Mouse (Mus musculus): ENCODE measurements around the gene Tbk1.

Gene Tbk1

DNA sequence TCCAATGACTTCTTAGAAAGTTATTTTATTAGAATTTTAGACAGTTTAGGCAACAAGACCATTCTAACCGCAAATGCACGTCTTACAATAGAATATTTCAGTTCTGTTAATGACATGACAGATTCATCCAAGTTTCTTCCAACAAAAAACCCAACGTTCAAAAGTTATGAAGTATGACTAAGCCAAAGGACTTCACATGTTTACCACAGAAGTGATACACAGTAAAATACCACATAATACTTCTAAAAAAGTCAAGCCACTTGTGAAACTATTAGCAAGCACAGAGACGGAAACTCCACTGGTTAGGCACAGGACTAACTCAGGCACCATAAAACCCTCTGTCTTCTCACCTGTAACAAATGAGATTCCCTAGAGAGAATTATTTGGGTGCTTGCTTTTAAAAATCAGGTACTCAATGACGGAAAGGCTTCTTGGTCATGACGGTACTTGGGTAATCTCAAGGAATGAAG is 819 bp upstream of the Tbk1 start:
- DNase-seq (ENCODE audit: low read depth, low spot score) = no peak

DNA sequence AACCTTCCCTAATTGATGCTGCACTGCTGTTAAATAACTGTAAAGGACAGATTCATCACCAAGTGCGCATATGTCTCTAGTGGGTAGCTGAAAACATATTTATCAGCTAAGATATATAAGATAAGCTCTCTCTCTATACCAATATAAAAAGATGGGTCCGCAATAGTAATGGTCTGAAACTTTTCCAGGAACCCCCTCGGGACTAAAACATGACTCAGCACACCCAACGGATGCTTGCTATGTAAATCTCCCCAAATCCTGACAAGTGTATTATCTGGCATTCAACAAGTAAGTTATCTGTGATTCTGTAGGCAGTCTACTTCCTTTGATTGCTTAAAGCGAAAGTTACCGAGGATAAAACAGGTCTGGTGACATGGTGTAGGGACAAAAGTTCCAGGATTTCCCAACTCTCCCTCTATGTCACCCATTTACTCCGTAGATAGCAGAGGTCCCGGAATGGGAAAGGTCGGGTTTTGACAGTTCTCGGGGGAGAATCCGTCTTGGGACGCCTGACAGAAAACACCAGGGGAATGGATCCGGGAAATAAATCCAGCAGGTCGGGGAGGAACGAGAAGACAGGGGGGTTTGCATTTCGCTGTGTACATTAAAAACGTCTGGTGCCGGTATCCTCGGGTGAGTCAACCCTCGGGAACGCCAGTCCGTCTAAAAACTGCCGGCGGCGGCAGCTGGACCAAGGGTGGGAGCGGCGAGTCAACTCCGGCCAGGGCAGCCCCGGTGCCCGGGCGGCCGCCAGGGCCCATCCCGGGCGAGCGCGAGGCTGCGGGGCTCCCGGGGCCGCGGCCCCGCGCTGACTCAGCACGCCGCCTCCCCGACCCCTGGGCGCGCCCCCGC is 570 bp downstream of the Tbk1 start:
- DNase-seq (ENCODE audit: low read depth, low spot score) = no peak

DNA sequence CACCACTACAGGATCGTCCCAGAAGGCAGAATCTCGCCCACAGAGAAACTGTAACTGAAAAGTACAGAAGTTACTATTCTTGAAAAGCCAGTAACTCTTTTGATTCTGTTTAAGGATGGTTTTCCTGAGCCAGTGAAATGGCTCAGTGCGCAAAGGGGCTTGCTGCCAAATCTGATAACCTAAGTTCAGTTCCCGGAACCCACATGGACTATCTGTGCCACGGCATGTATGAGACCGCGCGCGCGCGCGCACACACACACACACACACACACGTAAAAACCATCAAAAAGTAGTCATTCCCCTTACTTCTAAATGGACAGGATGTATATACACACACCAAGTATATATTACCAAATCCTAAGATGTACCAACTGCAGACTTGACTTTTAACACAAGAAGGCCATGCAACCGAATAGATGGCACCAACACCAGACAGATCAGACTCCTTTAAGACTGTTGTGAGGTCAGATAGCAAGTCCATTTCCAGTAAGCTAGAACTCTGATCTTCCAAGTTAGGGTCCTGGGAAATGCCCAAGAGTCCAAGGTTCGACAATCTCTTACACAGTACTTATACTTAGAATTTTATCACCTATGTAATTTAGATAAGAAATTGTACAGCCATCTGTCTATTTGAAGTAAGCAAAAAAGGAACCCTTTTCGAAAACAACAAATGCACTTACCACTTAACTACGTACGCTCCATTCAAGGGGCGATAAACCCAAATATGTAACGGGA is 1.4 kb downstream of the Tbk1 start:
- DNase-seq (ENCODE audit: low read depth, low spot score) = no peak

DNA sequence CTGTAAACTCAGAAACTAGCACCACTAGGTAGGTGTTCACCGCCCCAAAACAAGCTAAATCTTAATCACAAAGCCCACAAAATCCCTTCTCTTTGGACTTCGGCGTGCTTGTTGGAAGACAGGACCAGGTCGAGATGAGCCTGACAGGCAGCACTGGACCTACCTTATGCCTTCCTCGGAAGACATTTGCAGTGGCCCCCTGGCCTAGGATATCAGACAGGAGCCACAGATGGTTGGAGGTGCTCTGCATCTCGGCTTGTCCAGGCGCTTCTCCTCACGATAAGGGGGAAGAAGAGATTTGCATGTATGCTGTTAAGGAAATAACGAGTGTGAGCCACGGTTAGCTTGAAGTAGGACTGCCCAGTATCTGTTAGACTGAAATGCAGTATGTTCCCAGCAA is 2.6 kb downstream of the Tbk1 start:
- no peak for DNase-seq (ENCODE audit: low read depth, low spot score)

DNA sequence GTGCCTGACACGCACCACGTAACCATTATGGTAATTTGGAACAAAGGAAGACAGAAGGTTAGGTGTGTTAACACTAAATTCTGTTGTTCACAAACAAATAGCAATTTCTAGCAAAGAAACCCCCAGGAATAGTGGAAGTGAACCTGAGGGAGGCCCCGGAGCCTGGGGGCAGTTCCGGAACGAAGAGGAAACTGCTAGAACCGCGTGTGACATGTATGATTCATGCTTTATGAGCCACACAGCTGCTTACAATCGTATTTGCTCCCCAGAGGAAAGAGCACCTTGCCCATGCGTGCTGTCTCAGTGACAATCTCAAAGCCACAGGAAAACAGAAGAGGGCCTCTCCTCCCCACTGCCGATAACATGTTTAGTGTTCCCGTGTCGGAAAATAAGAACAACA is 3.6 kb downstream of the Tbk1 start:
- DNase-seq (ENCODE audit: low read depth, low spot score) = no peak

DNA sequence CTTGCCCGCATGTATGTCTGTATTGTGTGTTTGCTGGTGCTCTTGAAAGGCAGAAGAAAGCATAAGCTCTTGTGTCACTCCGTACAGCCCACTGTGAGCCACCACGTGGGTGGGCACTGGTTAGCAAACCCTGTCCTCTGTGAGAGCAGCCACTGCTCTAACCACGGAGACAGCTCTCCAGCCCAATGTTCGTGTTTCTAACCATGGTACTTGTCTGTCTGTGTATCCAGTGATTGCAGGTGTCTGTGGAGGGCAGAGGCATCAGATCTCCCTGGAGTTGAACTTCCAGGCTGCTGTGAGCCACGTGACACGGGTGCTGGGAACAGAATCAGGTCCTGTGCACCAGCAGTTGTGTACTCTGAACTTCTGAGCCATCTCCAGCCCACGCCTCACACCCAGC is 4.3 kb downstream of the Tbk1 start:
- DNase-seq (ENCODE audit: low read depth, low spot score) = no peak

DNA sequence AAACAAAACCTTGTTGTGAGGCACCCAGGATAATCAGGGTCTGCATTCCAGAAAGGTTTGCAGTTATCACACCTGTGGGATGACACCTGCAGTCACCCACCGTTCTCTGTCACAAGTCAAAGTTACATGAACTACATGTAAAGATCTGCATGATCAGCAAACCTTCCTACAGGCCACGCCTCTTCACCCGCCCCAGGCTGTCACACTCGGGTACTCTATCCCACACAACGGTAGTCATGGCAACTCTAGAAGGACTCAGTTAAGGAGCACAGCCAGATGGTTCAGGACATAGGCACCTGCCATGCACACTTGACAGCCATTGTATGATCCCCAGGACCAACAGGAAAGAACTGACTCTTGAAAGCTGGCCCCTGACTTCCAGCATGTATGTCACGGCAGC is 5.2 kb downstream of the Tbk1 start:
- DNase-seq (ENCODE audit: low read depth, low spot score) = no peak

DNA sequence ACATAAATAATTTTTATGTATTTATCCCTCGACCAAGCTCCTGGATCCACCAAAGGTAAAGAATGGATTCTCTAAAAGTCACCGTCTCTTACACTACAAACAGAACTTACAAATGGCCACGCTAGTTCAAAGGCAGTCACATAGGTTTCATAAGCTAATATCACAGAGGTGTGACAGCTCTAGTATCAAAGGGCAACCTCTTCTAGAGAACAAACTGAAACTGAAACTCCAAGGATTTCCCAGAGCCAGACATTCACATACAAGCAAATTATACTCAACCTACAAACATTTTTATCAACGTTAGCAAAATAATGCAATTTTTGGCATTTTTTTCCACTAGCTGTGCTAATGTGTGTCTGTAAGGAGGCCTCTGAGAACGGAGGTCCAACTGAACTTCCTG is 6.2 kb downstream of the Tbk1 start:
- DNase-seq (ENCODE audit: low read depth, low spot score) = no peak

DNA sequence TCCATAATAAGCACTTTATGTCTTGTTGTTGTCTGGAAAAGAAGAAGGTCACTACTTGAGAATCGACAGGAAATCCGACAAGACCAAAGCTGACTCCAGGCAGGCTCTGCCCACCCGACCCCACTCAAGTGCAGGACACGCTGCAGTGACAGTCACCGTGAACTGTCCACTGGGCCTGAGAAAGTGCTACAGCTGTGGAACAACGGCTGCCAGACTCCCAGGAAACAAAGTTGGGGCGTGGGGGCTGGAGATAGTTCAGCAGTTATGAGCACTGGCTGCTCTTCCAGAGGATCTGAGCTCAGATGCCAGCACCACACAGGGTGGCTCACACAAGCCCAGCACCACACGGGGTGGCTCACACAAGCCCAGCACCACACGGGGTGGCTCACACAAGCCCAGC is 10.2 kb downstream of the Tbk1 start:
- no peak for DNase-seq (ENCODE audit: low read depth, low spot score)

DNA sequence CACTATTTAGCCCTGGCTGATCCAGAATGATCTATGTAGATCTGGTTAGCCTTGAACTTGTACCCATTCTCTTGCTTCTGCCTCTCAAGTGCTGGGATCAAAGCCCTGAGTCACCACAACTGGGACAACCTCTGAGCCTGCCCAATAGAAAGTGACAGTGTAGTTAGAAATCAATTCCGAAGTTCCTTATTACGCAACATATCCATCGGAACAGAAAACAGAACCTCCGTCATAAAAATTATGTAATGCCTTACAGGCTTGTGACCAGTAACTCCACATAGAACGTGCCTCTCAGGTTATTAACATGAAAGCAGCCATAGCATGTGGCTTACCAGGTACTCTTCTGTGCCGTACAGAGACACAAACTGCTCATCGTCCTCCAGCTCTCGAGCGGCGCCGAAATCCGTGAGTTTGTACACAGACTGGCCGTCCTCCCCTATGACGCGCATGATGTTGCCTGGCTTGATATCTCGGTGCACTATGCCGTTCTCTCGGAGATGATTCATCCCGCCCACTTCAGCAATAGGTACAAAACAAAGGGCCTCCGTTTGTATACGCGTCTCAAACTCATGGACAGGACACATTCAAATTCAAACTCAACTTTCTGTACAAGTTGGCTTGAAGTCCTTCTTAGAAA is 15.0 kb downstream of the Tbk1 start:
- no peak for DNase-seq (ENCODE audit: low read depth, low spot score)

DNA sequence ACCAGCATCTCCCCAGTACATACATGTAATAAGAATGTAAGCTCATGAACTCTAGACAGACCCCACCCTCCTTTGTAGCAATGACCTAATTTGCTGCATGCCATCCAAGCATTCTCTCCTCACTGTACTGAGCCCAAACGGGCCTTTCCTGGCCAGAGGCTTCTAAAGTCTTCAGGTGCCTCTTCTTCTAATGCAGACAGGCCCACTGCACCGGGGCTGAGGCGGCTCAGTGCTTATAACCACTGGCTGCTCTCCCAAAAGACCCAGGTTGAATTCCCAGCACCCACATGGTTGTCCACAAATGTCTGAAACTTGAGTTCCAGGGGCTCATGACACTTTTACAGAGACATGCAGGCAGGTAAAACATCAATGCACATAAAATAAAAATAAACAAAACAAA is 15.6 kb downstream of the Tbk1 start:
- DNase-seq (ENCODE audit: low read depth, low spot score) = no peak

DNA sequence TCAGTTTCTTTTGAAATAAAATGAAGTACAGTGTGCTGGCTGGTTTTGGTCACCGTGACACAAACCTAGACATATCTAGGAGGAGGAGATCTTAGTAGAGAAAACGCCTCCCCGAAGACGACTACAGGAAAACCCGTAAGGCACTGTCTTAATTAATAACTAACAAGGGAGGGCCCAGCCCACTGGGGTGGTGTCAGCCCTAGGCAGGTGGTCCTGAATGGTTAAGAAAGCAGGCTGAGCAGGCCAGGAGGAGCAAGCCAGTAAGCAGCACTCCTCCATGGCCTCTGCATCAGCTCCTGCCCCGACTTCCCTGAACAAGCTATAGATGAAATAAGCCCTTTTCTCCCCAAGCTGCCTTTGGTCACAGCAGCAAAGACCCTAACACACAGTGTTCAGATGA is 16.8 kb downstream of the Tbk1 start:
- DNase-seq (ENCODE audit: low read depth, low spot score) = no peak

DNA sequence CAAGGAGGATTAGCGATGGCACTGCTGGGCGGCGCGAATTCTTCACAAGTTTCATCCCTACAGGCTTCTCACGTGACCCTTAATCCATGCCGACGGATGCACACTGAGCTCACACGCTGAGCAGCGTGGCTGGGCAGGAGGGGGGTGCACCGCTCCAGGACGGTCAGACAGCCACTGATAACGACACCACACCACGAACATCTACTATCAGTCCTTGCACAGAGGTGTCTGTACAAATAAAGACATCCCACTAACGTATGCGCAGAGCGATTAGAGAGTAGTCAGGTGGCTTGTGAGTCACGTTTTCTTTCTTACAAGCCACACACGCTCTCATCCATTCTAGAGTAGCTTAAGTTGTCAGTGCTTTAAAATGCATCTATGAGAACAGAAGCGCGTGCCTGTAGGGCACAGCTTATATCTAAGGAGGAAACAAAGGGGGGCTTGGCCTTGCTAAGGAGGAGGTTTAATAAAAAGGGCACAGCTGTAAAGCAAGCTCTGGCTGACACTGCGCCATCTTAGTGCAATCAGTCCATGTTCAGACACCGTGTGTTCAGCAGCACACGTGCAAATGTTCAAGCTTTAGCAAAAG is 17.5 kb downstream of the Tbk1 start:
- DNase-seq (ENCODE audit: low read depth, low spot score) = peak; percentile 24

DNA sequence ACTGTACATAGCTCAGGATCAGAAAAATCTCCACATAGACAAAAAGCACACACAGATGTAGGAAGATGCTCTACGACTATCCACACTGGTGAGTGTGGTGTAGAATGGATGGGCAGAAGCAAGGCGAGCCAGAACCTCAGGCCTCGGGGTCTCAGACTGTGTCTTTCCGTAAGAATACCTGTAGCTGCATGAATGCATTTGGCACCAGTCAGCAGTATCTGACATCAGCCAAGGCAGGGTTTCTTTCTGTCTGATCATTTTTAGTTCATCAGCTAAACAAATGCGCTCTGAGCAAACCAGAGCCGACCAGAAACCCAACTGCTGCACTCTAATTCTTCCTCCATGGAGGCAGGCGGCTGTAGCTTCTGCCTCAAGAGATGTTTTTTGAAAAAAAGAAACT is 18.1 kb downstream of the Tbk1 start:
- DNase-seq (ENCODE audit: low read depth, low spot score) = no peak

DNA sequence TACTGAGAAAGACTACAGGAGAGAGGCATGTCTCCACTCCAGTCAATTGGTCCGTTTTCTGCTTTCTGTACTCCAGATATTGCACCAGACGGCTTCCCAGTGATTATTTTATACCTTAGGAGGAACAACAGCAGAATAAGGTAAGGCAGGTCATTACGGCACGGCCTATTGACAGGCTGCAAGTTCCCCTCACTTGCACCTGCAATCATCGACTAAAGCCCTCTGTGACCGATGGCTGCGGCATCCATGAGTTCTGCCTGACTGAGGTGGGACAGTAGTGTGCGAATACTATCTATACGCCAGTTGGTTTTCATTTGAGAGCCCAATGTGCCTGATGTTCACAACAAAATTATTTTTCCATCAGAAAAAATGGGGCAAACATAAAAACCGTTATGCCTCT is 18.6 kb downstream of the Tbk1 start:
- no peak for DNase-seq (ENCODE audit: low read depth, low spot score)

DNA sequence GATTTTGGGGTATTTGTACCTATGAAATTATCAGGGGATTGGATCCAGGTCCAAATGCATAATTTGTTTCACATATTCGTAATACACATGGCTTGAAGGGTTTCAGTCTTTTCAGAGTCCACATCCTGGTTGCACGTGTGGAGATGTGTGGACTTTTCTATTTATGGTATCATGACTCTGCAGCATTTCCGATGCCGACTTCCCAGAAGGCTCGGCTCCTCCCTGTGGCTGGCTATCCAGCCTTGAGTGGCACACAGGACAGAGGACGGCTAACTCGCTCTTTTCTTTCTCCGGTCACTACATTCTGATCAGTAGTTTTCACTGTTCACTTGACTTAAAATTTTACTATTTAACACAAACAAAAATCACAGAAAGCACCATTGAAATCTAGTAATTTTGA is 22.1 kb downstream of the Tbk1 start:
- DNase-seq (ENCODE audit: low read depth, low spot score) = no peak

DNA sequence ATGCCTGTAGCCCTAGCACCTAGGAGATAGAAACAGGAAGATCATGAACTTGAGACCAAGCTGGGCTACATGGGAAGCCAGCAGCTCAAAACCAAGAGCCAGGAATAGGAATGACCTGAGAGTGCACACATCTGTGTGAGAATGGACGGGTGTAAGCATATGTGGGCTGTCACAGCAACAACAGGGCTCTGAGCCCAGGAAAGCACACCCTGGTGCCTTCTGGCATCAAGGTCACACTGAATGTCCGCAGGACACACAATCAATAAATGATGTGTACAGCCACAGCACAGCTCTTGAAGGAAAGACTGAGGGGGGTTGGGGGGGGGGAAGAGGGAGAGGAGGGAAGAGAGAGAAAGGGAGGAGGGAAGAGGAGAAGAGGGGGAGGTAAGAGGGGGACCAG is 28.4 kb downstream of the Tbk1 start:
- no peak for DNase-seq (ENCODE audit: low read depth, low spot score)

DNA sequence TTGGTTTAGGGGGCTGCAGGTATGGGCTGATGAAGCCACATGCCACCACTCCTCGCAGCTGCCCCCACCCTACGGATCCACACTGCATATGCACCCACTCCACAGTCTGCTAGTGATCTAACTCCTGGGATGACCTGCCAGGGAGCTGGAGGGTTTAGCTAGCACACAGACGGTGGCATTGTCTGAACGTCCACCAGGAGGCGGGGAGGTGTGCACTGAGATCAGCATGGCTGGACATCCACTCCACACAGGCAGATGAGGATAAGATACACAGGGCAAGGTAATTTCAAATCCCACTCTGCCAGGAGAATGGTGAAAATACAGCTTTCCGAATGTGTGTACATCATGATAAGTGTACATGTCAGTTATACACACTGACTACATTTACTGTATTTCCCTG is 30.3 kb downstream of the Tbk1 start:
- DNase-seq (ENCODE audit: low read depth, low spot score) = no peak

DNA sequence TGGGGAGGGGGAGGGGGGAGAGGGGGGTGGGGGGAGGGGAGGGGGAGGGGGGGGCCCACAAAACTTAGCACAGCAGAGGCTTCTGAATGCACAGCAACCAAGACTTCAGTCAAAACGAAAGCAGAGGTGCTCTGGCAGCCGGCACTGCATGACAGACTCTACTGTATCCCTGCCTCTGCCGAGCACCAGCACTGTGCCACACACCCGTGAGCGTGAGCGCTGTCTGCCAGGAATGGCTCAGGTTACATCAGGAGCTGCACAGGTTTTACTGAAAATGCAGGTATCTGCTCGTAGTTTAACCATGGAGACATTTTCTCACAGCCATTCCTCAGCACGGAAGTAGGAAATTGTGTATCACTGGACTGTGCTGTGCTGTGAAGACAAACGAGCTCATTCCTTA is 36.3 kb downstream of the Tbk1 start:
- DNase-seq (ENCODE audit: low read depth, low spot score) = no peak

DNA sequence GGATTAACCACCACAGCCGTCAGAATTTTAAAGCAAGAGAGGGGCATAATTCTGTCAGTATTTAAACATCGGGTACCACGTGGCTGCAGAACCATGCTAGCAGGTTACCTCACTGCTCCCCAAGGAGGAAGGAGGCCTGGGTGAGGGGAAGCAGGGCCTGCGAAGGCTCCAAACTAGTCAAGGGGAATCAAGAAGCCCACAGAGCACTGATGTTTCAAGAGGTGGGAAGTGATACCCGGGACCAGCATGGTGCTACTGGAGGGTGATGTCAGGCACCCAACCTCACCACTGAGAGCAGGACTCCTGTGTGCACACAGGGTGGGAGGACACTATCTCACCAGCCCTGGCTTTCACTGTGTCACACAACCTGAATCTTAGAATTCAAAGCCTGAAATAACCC is 36.9 kb downstream of the Tbk1 start:
- no peak for DNase-seq (ENCODE audit: low read depth, low spot score)

DNA sequence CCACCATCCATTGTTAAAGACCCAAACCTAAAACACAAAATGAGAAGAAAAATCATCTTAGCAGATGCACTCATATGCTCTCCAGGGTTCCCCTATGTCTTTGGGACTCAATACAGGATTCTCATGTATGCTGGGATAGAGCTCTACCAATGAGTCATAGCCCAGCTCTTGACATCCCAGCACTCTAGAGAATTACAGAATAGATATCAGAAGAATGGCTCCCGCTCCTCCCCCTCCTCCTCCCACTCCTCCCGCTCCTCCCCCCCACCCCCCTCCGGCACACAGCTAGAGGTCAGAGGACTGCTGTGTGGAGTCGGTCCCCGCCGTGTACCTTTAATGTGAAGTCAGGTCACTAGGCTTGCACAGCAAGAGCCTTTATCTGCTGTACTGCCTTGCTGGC is 39.4 kb downstream of the Tbk1 start:
- no peak for DNase-seq (ENCODE audit: low read depth, low spot score)

DNA sequence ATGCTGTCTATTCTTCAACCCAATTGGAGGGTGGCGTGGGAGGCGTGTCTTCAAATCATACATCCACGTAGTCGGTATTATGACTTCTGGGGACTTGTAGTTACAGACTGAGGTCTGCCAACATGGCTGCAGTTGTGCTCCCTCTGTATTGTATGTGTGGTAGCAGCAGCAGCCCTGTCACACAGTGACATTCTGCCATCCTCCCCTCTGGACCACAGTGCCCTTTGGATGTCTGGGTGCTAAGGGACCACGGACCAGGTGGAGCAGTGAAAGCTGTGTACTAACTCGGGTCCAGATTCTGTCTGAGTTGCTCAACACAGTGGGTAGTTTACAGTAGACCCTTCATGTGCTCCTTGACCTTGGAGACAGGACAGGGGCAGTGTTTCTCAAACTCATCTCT is 43.0 kb downstream of the Tbk1 start:
- no peak for DNase-seq (ENCODE audit: low read depth, low spot score)
